ENCODE assay signal across 8 mouse cellular contexts in genomic region chr2:69100706-69101105, GRCm38 (mm10). TPM values are rescaled to one million over a fixed set of nuclear protein-coding genes. Genes with fewer than 3 reads are reported as not detected.
DNase-seq lines count a peak whose midpoint lies in the region; ATAC-seq and TF ChIP-seq lines count a peak whose summit lies in the region.

No protein-coding gene starts in this region.

- peak; percentile 80 for TF ChIP-seq CTCF in left cerebral cortex, adult 2 months (IDR thresholded peaks at IDR 0.05)
- TF ChIP-seq CTCF in heart, postnatal 0 days (IDR thresholded peaks at IDR 0.05; ENCODE audit: low read depth) = peak; percentile 86

- no peak overlapping the region for H3K4me2 ChIP-seq in heart, postnatal 0 days (ENCODE audit: low read depth, low read length)

- intact Hi-C loops in left cerebral cortex, adult 2 months (cut with DNase I) = loop anchor here (1.0 to 5.0 kb wide), 2 partner anchors 238 to 316 kb away; partner anchors contain the start of gene Cers6
- intact Hi-C loops in left cerebral cortex, postnatal 36 days (cut with DNase I) = loop anchor here (1.0 to 10.0 kb wide), 4 partner anchors 238 to 536 kb away; partner anchors contain the start of gene Cers6

- no peak overlapping the region for H3K27ac ChIP-seq in left cerebral cortex, adult 2 months
- H3K27ac ChIP-seq in ES-E14 (ENCODE audit: insufficient read depth, low read depth, low read length, poor library complexity, severe bottlenecking) = no peak overlapping the region
- no peak overlapping the region for H3K27ac ChIP-seq in heart, postnatal 0 days (ENCODE audit: low read depth)

- WGBS in heart, postnatal 0 days = 17% methylated on average over 3 of the region's 3 CpGs

- peaks cover 2 to 5% of the 10 kb centered on the region in 2 experiments; a peak in 2 of 4 replicates for H3K4me1 ChIP-seq in ES-E14 (ENCODE audit: control insufficient read depth in 2 of 2, insufficient read depth in 2 of 2, low read length in 2 of 2, poor library complexity in 1 of 2)
- H3K4me1 ChIP-seq in heart, postnatal 0 days (ENCODE audit: control insufficient read depth, insufficient read depth) = 0 out of 2 replicates have a peak, but pooled peaks cover 8% of the 10 kb centered on the region

- H3K4me3 ChIP-seq in left cerebral cortex, adult 2 months = no peak overlapping the region
- no peak overlapping the region for H3K4me3 ChIP-seq in ES-E14 (ENCODE audit: insufficient read depth in 1 of 2, low read depth in 1 of 2, low read length in 2 of 2, poor library complexity in 1 of 2, severe bottlenecking in 1 of 2)
- no peak overlapping the region for H3K4me3 ChIP-seq in heart, postnatal 0 days (ENCODE audit: low read depth, low read length)

- no peak for DNase-seq in left cerebral cortex, adult 2 months (ENCODE audit: extremely low spot score in 1 of 2, low spot score in 2 of 2)
- no peak for DNase-seq in left cerebral cortex, postnatal 36 days (ENCODE audit: low spot score in 2 of 2)
- DNase-seq in ES-E14 (ENCODE audit: low read depth, low spot score) = peak; percentile 34
- peak; percentile 60 for DNase-seq in brain, adult 2 months (ENCODE audit: low read depth, low spot score)
- peak; percentile 63 for DNase-seq in heart, postnatal 0 days (ENCODE audit: low spot score)
- DNase-seq in lung, adult 18-20 months = peak; percentile 8 to 21
- DNase-seq in thymus, postnatal 25 days = peak; percentile 42
- no peak for DNase-seq in layer of hippocampus, postnatal 10 days (ENCODE audit: low spot score in 2 of 2)

- ATAC-seq in heart, postnatal 0 days (ENCODE audit: insufficient read depth, low read depth) = peak; percentile 47; the same call in 1 of the 2 replicates

- H3K9ac ChIP-seq in ES-E14 (ENCODE audit: insufficient read depth, low read depth, low read length, poor library complexity, severe bottlenecking) = no peak overlapping the region
- no peak overlapping the region for H3K9ac ChIP-seq in heart, postnatal 0 days (replicated peaks; ENCODE audit: low read depth, low read length)

- peaks cover 3% of the 10 kb centered on the region; the same call in 1 of the 2 replicates for H3K36me3 ChIP-seq in ES-E14 (ENCODE audit: control insufficient read depth, insufficient read depth, low read length, poor library complexity, severe bottlenecking)
- no peaks in the 10 kb centered on the region for H3K36me3 ChIP-seq in heart, postnatal 0 days (replicated peaks; ENCODE audit: control insufficient read depth, insufficient read depth, low read length)

- no peak for TF ChIP-seq EP300 in heart, postnatal 0 days (IDR thresholded peaks at IDR 0.05; ENCODE audit: low read depth)

- H3K9me3 ChIP-seq in ES-E14 (ENCODE audit: control insufficient read depth, insufficient read depth, low read depth, low read length) = no peaks in the 10 kb centered on the region
- no peaks in the 10 kb centered on the region for H3K9me3 ChIP-seq in heart, postnatal 0 days (replicated peaks; ENCODE audit: control insufficient read depth, low read length)

- in situ Hi-C loops in ES-E14 (cut with MboI; ENCODE audit: low sequenced_read_pairs in 2 of 2, unreplicated experiment in 2 of 2) = no loop called here

- H3K27me3 ChIP-seq in heart, postnatal 0 days (ENCODE audit: control insufficient read depth, insufficient read depth, low read length) = no peaks in the 10 kb centered on the region

TF ChIP-seq in ES-E14, 5 proteins besides CTCF, POLR2A, EP300 and RAD21:
- TF ChIP-seq MAFK (IDR thresholded peaks at IDR 0.05; ENCODE audit: insufficient read depth, low read depth, low read length) (no peak), ZNF384 (IDR thresholded peaks at IDR 0.05; ENCODE audit: low read depth, low read length) (peak; percentile 63; the same call in 1 of the 2 replicates), ZC3H11A (IDR thresholded peaks at IDR 0.05; ENCODE audit: borderline replicate concordance, low read depth, low read length) (peak; percentile 72; the same call in 1 of the 2 replicates), CHD2 (IDR thresholded peaks at IDR 0.05; ENCODE audit: low read depth, low read length) (no peak), HCFC1 (IDR thresholded peaks at IDR 0.05; ENCODE audit: borderline replicate concordance, insufficient read depth, low read length) (no peak)

RNA-seq across cellular contexts. Expression of gene Nostrin, which starts 34.9 kb away (rescaled TPM):
- total RNA-seq in left cerebral cortex, adult 2 months (2021) = 1 to 10 TPM; 3.5 to 6.6 TPM
- total RNA-seq in left cerebral cortex, postnatal 36 days (2021) = 1 to 10 TPM; 5.4 to 5.8 TPM
- 0.21 and 2.5 TPM in 2 replicates for total RNA-seq in ES-E14 (2012; rRNA removed)
- 1.1 and 6.9 TPM in 2 replicates for total RNA-seq in heart, postnatal 0 days (2014; rRNA removed; ENCODE audit: low replicate concordance)
- polyA plus RNA-seq in heart, postnatal 0 days (2015; fragmentation: Nextera tagmentation; extraction: Ambion mirVana) = 7.7 and 8.4 TPM in 2 replicates
- total RNA-seq in layer of hippocampus, postnatal 10 days (2021) = 1 to 10 TPM; 4.0 to 5.0 TPM

Comparison
In these comparisons a context has a peak if more than half of its experiments do, and no peak if none do; other contexts are left out.
1. DNase-seq: peak in ES-E14 (single experiment), brain, adult 2 months (single experiment), heart, postnatal 0 days (single experiment), lung, adult 18-20 months (2 of 2) and thymus, postnatal 25 days (single experiment); none in left cerebral cortex, adult 2 months (0 of 2), left cerebral cortex, postnatal 36 days (0 of 2) and layer of hippocampus, postnatal 10 days (0 of 2).